Mouse (Mus musculus) liver, embryonic 15.5 days (tissue): Measurements from ENCODE around the gene Msrb2. TPM values are rescaled to one million over a fixed set of nuclear protein-coding genes. Genes with fewer than 3 reads are reported as not detected.

Experiments
- ATAC-seq: fragments of 200-750 bp; cut with Nextera tagmentation; 2 replicates; pipeline ENCODE4 v1.8.0; 2017; ENCODE audit warnings: moderate number of reproducible peaks, mild to moderate bottlenecking, moderate library complexity; ENCODE audit not compliant: insufficient read depth
- H3K27ac ChIP-seq: fragments of 300-500 bp; sonication (generic); replicated peaks from 2 replicates; pipeline ENCODE4 v1.5.1; 2015; ENCODE audit warnings: mild to moderate bottlenecking, inconsistent platforms
- H3K27me3 ChIP-seq: fragments of 300-500 bp; sonication (generic); 2 replicates; pipeline ENCODE4 v1.6.1; 2015; ENCODE audit warnings: mild to moderate bottlenecking, inconsistent platforms
- H3K36me3 ChIP-seq: fragments of 300-500 bp; sonication (generic); replicated peaks from 2 replicates; pipeline ENCODE4 v1.6.1; 2015; ENCODE audit warnings: moderate library complexity, mild to moderate bottlenecking, inconsistent platforms
- H3K4me1 ChIP-seq: fragments of 300-500 bp; sonication (generic); replicated peaks from 2 replicates; pipeline ENCODE4 v1.6.1; 2015; ENCODE audit warnings: inconsistent platforms
- H3K4me2 ChIP-seq: fragments of 300-500 bp; sonication (generic); 2 replicates; pipeline ENCODE4 v1.6.1; 2015; ENCODE audit warnings: moderate library complexity, mild to moderate bottlenecking, inconsistent platforms
- H3K4me3 ChIP-seq: fragments of 300-500 bp; sonication (generic); replicated peaks from 2 replicates; pipeline ENCODE4 v1.5.1; 2015; ENCODE audit warnings: mild to moderate bottlenecking, inconsistent platforms
- H3K9ac ChIP-seq: fragments of 300-500 bp; sonication (generic); 2 replicates; pipeline ENCODE4 v1.6.1; 2015; ENCODE audit warnings: moderate library complexity, mild to moderate bottlenecking, inconsistent platforms
- H3K9me3 ChIP-seq: fragments of 300-500 bp; sonication (generic); replicated peaks from 2 replicates; pipeline ENCODE4 v1.6.1; 2016; ENCODE audit warnings: inconsistent platforms
- WGBS: fragments of 180-500 bp; shearing (Covaris S2); methylation state at CpG from one replicate; pipeline ENCODE4 v1.1.7; 2015; ENCODE audit warnings: mixed read lengths; ENCODE audit not compliant: insufficient replicate concordance; 5-methylcytosine and 5-hydroxymethylcytosine counted together
- polyA plus RNA-seq: library from polyadenylated mRNA; unstranded; fragments of >200 nt; fragmentation: Nextera tagmentation; extraction: Ambion mirVana; gene quantifications from 2 replicates; pipeline ENCODE4 v1.2.1, GENCODE M21; 2015

The Msrb2 gene
- polyA plus RNA-seq, 1 experiment from 2014 or later: 8.8 TPM

DNA sequence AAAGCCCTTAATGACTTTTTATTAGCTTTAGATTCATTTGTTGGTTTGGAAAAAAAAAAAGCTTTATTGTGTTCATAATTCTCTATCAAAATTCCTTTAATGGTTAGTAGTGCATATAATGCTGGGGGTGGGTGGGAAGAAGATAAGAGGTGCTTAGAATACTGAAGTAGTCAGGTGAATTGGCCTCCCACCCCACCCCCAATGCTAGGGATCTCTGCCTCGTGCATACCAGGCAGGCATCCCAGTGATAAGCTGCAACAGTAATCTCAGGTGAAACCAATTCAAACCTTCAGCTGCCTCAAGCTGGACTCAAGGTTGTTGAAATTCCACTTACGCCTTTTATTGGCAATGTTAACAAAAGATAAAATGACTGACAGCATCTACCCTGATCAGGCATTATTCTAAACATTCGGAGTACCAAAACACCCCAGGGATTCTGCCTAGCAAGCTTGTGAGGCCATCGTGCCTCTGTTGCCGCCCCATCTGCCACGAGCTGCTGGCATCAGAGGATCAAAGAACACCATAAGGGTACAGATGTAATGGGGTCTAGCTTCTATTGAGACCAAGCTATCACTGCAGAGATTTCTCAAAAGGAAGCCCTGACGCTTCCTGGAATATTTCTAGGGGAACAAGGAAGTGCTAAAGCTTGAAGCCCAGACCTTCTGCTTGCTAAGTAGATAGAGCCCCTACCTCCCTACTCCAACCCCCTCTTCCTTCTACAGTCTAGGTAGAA, 19.3 kb downstream of the Msrb2 start:
- Histone ChIP-seq H3K36me3 (no peaks in the 10 kb centered on the region), H3K4me3 (no peak overlapping the region), H3K4me1 (no peaks in the 10 kb centered on the region), H3K4me2 (no peak overlapping the region), H3K27ac (no peak overlapping the region), H3K9ac (no peak overlapping the region), H3K9me3 (no peaks in the 10 kb centered on the region), H3K27me3 (no peaks in the 10 kb centered on the region)
- no peak for ATAC-seq
- 58% methylated on average over 7 of the region's 7 CpGs for WGBS

DNA sequence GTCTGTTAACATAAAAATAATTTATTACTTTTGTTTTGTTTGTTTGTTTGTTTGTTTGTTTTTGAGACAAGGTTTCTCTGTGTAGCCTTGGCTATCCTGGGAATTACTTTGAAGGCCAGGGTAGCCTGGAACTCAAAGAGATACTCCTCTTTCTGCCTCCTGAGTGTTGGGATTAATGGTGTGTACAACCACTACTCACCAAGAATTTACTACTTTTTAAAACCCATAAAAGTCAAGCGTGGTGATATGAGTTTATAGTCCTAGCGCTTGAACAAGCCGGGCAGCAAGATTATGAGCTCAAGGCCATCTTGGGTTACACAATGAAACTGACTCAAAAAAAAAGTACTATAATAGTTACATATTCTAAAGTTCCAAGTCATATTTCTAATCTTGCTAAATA, 20.4 kb downstream of the Msrb2 start:
- no peak for ATAC-seq
- no peaks in the 10 kb centered on the region for H3K9me3 ChIP-seq
- WGBS: 74% methylated on average over 3 of the region's 3 CpGs
- H3K4me3 ChIP-seq: no peak overlapping the region
- H3K36me3 ChIP-seq: no peaks in the 10 kb centered on the region
- H3K4me1 ChIP-seq: no peaks in the 10 kb centered on the region
- no peak overlapping the region for H3K27ac ChIP-seq
- no peak overlapping the region for H3K9ac ChIP-seq
- H3K4me2 ChIP-seq: no peak overlapping the region
- no peaks in the 10 kb centered on the region for H3K27me3 ChIP-seq

DNA sequence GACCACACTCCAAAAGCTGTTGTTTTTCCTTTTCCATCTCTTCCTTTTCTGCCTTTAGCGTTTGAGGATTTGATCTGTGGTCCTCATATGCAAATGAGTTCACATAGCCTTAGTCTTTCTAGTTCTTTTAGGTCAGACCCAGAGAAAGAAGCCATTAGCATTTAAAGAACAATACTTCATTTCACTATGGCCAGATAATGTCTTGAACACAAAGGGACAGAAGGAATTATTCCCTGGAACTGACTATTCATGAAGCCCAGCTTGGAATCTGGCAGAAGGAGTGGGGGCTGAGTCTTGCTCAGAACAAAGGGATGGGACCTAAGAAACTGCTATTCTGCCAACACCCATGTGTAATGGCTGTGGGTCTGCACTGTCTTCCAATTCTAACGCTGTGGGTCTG, 21.6 kb downstream of the Msrb2 start:
- no peak overlapping the region for H3K4me2 ChIP-seq
- no peaks in the 10 kb centered on the region for H3K9me3 ChIP-seq
- H3K4me1 ChIP-seq: no peaks in the 10 kb centered on the region
- 53% methylated on average over 2 of the region's 2 CpGs for WGBS
- H3K27ac ChIP-seq: no peak overlapping the region
- no peak for ATAC-seq
- H3K27me3 ChIP-seq: no peaks in the 10 kb centered on the region
- no peak overlapping the region for H3K9ac ChIP-seq
- H3K36me3 ChIP-seq: no peaks in the 10 kb centered on the region
- no peak overlapping the region for H3K4me3 ChIP-seq

DNA sequence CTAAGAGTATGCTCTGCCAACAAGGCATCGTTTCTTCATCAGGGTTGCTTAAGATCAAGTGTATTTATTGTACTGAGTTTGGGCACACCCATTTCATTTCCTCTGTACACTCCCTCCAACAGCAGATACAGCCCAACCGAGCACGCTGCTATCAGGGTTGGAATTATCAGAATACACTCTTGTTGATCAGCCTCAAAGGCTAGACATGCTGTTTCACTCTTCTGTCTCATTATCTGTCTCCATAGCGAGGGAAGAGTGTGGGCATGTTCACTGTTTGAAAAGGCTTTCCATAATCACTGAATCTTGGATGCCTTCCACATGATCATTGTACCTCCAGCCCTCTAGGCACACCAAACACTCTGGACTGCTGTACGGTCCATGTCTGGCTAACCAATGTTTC, 34.2 kb downstream of the Msrb2 start:
- Histone ChIP-seq H3K4me1 (no peaks in the 10 kb centered on the region), H3K27ac (no peak overlapping the region), H3K9ac (no peak overlapping the region), H3K9me3 (no peaks in the 10 kb centered on the region), H3K36me3 (no peaks in the 10 kb centered on the region), H3K27me3 (no peaks in the 10 kb centered on the region), H3K4me2 (no peak overlapping the region), H3K4me3 (no peak overlapping the region)
- no peak for ATAC-seq
- WGBS: 26% methylated on average over 5 of the region's 5 CpGs

DNA sequence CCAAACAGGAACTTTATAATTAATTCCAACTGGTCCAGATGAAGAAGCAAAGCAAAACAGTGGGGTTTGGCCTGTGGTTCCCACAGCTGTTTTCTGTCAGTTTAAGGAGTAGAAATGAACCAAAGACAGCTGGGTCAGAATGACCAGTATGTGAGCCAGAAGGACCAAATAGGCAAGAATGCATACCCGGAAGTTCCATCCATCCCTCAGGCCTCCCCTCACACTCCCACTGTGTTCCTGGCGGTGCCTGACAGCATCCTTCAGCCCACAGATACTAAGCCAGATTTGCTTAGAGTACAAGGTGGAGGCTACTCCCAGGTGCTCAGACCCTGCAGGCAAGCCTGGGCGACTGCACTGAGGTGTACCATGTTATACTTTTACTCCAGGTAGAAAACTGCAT, 35.3 kb downstream of the Msrb2 start:
- H3K4me1 ChIP-seq: no peaks in the 10 kb centered on the region
- H3K27me3 ChIP-seq: no peaks in the 10 kb centered on the region
- no peak for ATAC-seq
- no peaks in the 10 kb centered on the region for H3K36me3 ChIP-seq
- no peaks in the 10 kb centered on the region for H3K9me3 ChIP-seq
- no peak overlapping the region for H3K9ac ChIP-seq
- WGBS: 59% methylated on average over 3 of the region's 3 CpGs
- no peak overlapping the region for H3K4me2 ChIP-seq
- no peak overlapping the region for H3K4me3 ChIP-seq
- H3K27ac ChIP-seq: no peak overlapping the region

DNA sequence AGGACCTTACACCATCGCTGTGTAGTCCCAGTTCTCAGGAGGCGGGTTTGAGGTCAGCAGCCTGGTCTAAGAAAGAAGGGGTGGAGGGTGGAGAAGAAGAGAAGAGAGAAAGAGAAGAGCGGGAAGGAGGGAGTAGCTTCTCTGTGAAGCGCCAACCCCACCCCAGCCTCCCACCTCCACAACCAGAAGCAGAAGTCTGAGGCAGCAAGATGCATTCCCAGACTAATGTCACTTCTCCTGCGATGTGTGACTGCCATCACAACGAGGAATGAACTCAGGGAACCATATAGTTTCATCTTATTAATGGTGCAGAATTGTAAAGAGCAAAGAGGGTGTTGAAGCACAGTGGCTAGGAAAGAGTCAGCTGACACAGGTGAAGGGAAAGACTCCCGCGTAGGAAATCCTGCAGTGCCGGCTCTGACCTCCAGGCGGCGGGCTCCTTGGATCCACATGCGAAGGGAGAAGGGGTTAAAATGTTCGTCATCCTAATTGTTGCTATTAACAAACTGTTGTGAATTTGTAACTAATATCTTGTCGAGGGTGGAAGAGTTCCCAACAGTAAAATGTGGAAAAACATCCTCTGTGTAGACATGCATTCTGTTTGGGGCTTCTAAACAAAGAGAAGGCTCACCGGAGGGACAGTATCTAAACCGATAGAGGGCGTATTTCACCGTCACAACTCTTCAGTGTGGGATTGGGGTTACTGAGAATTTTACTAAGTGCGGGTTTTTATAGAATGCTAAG, 43.2 kb downstream of the Msrb2 start:
- peaks cover 3% of the 10 kb centered on the region; the same call in 1 of the 2 replicates for H3K27me3 ChIP-seq
- H3K4me2 ChIP-seq: peak overlapping the region; percentile 54
- ATAC-seq: no peak
- H3K9me3 ChIP-seq: no peaks in the 10 kb centered on the region
- 17% methylated on average over 19 of the region's 19 CpGs for WGBS
- H3K4me1 ChIP-seq: peaks cover 5% of the 10 kb centered on the region
- H3K27ac ChIP-seq: no peak overlapping the region
- no peak overlapping the region for H3K9ac ChIP-seq
- H3K4me3 ChIP-seq: no peak overlapping the region; the same call in 1 of the 2 replicates
- H3K36me3 ChIP-seq: no peaks in the 10 kb centered on the region

DNA sequence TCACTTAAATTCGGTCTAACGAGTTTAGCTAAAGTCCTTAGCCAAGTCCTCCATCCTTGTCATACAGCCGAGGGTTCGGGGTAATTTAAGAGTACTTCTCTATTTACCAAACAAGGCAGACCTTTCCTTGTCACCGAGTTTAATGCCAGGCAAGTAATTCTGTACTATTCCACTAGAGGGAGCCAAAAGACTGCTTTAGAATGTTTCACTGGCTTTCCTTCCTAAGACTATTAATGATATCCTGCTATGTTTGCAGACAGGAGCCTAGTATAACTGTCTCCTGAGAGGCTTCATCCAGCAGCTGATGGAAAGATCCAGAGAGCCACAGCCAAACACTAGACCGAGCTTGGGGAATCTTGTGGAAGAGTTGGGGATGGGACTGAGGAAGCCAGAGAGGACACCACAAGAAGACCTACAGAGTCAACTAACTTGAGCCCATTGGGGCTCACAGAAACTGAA, 43.9 kb downstream of the Msrb2 start:
- no peak for ATAC-seq
- Histone ChIP-seq H3K9me3 (no peaks in the 10 kb centered on the region), H3K36me3 (no peaks in the 10 kb centered on the region), H3K27ac (no peak overlapping the region), H3K4me3 (no peak overlapping the region; the same call in 1 of the 2 replicates), H3K9ac (no peak overlapping the region), H3K4me1 (peaks cover 5% of the 10 kb centered on the region), H3K27me3 (peaks cover 6% of the 10 kb centered on the region; the same call in 1 of the 2 replicates), H3K4me2 (peak overlapping the region; percentile 54)
- 1% methylated on average over 6 of the region's 6 CpGs for WGBS

DNA sequence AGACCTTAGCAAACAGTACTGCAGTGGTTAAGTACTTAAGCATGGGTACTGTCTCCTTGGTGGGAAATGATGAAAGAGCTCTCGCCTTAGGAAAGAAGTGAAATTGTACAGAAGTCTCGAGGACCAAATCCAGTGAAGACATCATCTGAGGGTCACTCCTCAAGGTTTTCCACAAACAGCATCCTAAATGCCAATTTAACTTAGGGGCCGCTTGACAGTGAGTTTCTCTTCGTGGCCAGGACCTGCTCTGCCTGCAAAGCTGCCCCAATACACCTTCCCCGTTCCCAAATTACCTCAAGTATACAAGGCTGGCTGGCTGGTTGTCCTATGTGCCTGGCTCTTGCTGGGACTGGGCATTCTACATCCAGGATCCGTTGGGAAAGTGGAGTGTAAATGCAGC, 44.8 kb downstream of the Msrb2 start:
- Histone ChIP-seq H3K36me3 (no peaks in the 10 kb centered on the region), H3K4me1 (peaks cover 5% of the 10 kb centered on the region), H3K27me3 (peaks cover 7% of the 10 kb centered on the region; the same call in 1 of the 2 replicates), H3K9me3 (no peaks in the 10 kb centered on the region), H3K4me3 (no peak overlapping the region), H3K9ac (no peak overlapping the region), H3K27ac (no peak overlapping the region), H3K4me2 (no peak overlapping the region)
- ATAC-seq: no peak
- 47% methylated on average over 6 of the region's 6 CpGs for WGBS

DNA sequence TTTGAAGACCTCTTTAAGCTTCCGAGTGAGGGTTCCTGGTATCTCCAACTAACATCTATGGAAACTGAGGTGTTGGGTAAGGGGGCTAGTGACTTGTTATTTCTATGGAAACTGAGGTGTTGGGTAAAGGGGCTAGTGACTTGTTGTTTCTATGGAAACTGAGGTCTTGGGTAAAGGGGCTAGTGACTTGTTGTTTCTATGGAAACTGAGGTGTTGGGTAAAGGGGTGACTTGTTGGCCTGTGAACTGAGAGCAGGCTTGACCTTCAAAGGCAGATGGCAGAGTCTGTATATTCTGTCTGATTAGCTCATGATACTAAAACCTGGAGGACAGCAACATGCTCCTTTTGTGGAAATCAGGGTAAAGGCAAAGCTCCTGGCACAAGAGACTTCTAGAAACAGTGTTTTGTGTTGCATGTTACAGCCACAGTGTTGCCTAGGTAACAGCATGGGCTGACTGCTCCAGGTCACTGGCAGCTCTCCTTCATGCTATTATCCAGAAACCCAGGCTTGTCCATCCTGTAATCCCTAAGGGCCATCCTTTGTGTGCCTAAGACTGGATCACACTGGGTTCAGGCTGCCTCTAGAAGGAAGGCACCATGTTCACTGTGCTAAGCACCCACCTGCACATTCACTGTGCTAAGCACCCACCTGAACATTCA, 48.6 kb downstream of the Msrb2 start:
- no peak overlapping the region for H3K4me2 ChIP-seq
- no peak overlapping the region for H3K27ac ChIP-seq
- no peak for ATAC-seq
- H3K9ac ChIP-seq: no peak overlapping the region
- no peaks in the 10 kb centered on the region for H3K9me3 ChIP-seq
- H3K36me3 ChIP-seq: no peaks in the 10 kb centered on the region
- peaks cover 2% of the 10 kb centered on the region for H3K4me1 ChIP-seq
- 43% methylated on average over 1 of the region's 1 CpGs for WGBS
- H3K27me3 ChIP-seq: peaks cover 7% of the 10 kb centered on the region
- no peak overlapping the region for H3K4me3 ChIP-seq

DNA sequence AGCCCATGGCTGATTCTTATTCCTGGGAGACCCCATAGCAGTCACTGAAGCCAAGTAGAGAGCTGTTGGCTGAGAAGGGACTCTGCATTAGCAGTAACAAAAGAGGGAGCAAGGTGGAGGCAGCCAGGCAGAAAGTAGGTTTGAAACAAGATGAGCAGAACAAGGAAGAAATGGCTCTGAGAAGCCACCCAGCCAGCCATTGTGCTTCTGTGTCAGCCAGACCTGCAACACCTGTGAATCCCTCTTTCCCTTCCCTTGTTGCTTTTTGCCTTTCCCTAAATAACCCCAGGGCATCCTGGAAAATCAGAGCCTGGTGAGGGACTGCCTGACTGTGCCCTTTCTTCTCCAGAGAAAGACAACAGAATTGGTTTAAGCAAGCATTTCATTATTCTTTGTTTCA, 51.0 kb downstream of the Msrb2 start:
- ATAC-seq: no peak
- H3K27ac ChIP-seq: no peak overlapping the region
- H3K9me3 ChIP-seq: no peaks in the 10 kb centered on the region
- no peak overlapping the region for H3K4me2 ChIP-seq
- H3K27me3 ChIP-seq: peaks cover 4% of the 10 kb centered on the region
- H3K4me1 ChIP-seq: no peaks in the 10 kb centered on the region
- no peaks in the 10 kb centered on the region for H3K36me3 ChIP-seq
- no peak overlapping the region for H3K4me3 ChIP-seq
- no peak overlapping the region for H3K9ac ChIP-seq

DNA sequence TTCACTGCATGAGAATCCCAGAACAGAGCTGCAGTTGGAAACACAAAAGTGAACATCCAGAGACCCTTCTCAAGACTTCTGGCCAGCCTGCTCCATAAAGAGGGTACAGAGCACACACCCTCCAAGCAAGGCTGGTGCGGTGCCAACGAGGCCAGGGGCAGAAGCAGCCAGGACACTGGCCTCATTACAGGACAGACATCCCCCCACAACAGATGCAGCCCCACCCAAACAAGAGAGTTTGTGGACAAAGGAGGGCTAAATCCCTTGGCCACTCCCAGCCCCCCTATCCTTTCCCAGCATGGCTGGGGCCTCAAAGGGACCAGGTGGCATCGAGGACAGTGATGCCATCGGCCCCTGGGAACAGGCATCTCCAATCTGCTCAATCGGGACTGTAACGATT, 51.8 kb downstream of the Msrb2 start:
- 65% methylated on average over 6 of the region's 6 CpGs for WGBS
- Histone ChIP-seq H3K9me3 (no peaks in the 10 kb centered on the region), H3K27me3 (peaks cover 8% of the 10 kb centered on the region), H3K27ac (no peak overlapping the region), H3K9ac (no peak overlapping the region), H3K4me2 (no peak overlapping the region), H3K36me3 (no peaks in the 10 kb centered on the region), H3K4me3 (no peak overlapping the region), H3K4me1 (no peaks in the 10 kb centered on the region)
- no peak for ATAC-seq
